Mouse (Mus musculus): ENCODE data around the gene Rfxank. TPM values are rescaled to one million over a fixed set of nuclear protein-coding genes. Genes with fewer than 3 reads are reported as not detected.

Rfxank gene
- polyA plus RNA-seq (2015; fragmentation: Nextera tagmentation; extraction: Ambion mirVana): 6.5 and 7.3 TPM in 2 replicates

DNA sequence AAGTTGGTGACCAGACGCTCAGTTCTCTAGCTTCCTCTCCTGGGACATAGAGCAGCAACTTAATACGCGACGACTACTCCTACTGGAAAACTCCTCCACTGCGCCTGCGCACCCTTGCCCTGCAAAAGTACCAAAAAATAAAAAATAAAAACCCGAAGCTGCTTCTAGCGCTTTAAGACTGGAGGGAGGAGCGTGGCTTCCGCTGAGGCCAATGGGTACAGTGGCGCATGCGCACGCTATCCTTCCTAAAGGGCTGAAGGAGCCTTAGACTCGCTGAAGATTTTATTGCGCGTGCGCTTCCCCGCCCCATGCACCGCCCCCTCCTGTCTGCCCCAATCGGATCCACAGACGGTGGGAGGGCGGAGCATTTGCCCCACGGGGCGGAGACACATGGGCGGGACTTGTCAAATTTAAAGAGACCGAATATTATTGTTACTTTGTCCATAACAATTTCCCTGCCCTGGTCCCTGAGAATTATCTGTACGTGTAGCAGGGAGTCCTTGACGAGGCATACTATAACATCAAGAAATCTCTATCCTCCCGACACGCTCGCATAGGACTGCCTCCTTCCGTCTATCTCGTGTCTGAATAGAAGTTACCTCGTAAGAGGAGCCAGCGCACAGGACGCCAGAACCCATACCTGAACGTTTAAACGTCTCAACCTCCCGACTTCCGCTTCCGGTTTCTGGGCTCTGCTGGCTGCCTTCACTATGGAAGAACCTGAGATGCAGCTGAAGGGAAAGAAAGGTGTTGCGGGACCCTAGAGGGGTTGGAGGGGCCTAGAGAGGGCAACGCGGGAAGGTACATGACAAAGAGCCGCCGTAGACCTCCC, at the start of gene Rfxank, which contains the start of the genes Borcs8 and Mef2b:
TSS of gene Rfxank (minus strand) at position 129 of the 832 bp plus-strand sequence.
TSS of gene Borcs8 (plus strand) at position 474 of the 832 bp plus-strand sequence.
TSS of gene Mef2b (plus strand) at position 686 of the 832 bp plus-strand sequence.
- Histone ChIP-seq H3K4me3 (replicated peaks) (peak within 1 kb of the TSS; percentile 77), H3K4me1 (replicated peaks) (peaks cover 26% of the 10 kb centered on the region), H3K27me3 (no peaks in the 10 kb centered on the region), H3K9me3 (replicated peaks) (no peaks in the 10 kb centered on the region), H3K4me2 (peak within 1 kb of the TSS; percentile 80), H3K36me3 (replicated peaks) (peaks cover 47% of the 10 kb centered on the region), H3K9ac (peak within 1 kb of the TSS; percentile 73), H3K27ac (replicated peaks) (peak within 1 kb of the TSS; percentile 93)
- WGBS (ENCODE audit: insufficient replicate concordance): under 1% methylated on average over 46 of the region's 46 CpGs
- peak; percentile 95 for ATAC-seq (ENCODE audit: insufficient read depth)

DNA sequence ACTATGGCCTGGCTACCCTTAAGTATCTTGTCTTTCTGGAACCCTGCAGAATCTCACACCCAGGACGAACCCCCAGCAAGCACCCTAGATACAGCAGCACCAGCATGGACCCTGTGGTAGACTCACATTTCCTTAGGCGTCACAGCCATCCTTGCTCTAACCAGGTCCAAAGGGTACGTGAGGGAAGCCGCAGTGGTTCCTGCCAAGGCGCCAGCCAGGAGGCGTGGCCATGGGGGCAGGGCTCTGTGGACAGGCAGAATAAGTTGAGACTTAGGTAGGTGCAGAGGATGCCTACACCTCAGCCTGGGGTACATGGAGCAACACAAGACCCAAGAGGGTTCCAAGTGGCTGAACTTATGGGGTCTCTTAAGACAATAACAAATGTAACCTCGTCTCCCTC, 49.8 kb upstream of the Rfxank start:
- no peak for ATAC-seq (ENCODE audit: insufficient read depth)
- H3K9me3 ChIP-seq (replicated peaks): no peaks in the 10 kb centered on the region
- H3K36me3 ChIP-seq (replicated peaks): peaks cover 62% of the 10 kb centered on the region
- 59% methylated on average over 7 of the region's 7 CpGs for WGBS (ENCODE audit: insufficient replicate concordance)
- H3K27ac ChIP-seq (replicated peaks): no peak overlapping the region
- no peaks in the 10 kb centered on the region for H3K27me3 ChIP-seq
- H3K4me1 ChIP-seq (replicated peaks): peaks cover 3% of the 10 kb centered on the region; the same call in 1 of the 2 replicates
- H3K4me2 ChIP-seq: no peak overlapping the region
- no peak overlapping the region for H3K9ac ChIP-seq
- no peak overlapping the region for H3K4me3 ChIP-seq (replicated peaks)

DNA sequence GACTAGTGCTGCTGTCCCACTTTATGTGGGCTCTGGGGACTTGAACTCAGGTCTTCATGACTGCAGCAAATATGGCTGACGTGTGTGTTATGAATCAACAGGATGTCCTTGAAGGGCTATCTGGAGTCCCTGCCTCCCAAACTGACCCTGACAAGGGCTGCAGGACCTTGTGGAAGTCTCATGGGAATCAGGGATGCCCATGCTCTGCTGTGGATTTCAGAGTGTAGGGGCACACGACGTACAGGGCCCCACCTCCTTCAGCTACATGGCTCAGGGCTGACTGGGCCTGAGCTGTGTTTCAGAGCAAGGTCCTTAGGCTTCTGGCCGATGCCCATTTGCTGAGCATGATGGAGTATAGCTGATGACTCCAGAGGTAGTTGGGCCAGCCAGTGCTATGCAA, 44.2 kb upstream of the Rfxank start:
- Histone ChIP-seq H3K27ac (replicated peaks) (no peak overlapping the region), H3K4me2 (no peak overlapping the region), H3K4me1 (replicated peaks) (peaks cover 30% of the 10 kb centered on the region), H3K27me3 (no peaks in the 10 kb centered on the region), H3K9me3 (replicated peaks) (no peaks in the 10 kb centered on the region), H3K36me3 (replicated peaks) (peaks cover 41% of the 10 kb centered on the region), H3K9ac (no peak overlapping the region), H3K4me3 (replicated peaks) (no peak overlapping the region)
- ATAC-seq (ENCODE audit: insufficient read depth): no peak
- WGBS (ENCODE audit: insufficient replicate concordance): 79% methylated on average over 4 of the region's 4 CpGs

DNA sequence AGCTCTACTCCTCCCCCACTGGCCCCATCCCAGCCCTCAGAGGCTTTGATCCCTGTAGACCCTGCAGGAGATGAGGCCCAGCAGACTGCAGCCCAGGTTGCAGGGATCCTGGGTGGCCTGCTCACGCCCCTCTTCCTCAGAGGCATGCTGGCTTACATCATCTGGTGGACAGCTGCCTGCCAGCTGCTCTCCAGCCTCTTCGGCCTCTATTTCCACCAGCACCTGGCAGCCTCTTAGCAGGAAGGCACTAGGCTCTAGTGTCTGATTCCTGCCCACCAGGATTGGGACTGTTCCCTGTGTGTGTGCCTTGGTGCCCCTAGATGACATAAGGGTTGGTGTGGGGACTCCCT, 42.9 kb upstream of the Rfxank start:
- H3K9ac ChIP-seq: peak overlapping the region; percentile 35

DNA sequence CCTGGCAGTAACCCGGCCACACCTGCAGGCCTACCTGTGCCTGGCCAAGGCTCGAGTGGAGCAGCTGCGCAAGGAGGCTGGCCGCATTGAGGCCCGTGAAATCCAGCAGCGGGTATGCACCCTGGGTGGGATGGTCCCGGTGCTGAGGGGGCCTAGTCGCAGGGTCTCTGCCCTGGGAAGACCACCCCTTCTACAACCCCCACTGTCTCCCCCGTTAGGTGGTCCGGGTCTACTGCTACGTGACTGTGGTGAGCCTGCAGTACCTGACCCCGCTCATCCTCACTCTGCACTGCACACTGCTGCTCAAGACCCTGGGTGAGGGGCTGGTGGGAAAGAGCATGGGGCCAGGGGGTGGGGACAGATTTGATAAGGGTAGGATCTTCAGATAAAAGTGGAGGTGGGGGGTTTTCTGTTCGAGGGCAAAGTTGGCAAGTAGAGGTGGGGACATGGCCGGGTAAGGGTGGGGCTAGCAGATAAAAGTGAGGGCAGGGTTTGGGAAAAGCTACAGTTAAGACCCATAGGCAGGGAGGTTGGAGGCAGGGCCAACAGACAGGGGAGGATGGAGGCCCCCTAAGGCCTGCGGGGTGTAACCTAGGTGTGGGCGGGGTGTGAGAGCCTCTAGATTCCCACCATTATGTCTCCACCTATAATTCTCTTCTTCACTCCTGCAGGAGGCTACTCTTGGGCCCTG, 42.4 kb upstream of the Rfxank start:
- Histone ChIP-seq H3K36me3 (replicated peaks) (peaks cover 38% of the 10 kb centered on the region), H3K4me2 (peak overlapping the region; percentile 48), H3K4me3 (replicated peaks) (no peak overlapping the region), H3K27ac (replicated peaks) (peak overlapping the region; percentile 68), H3K9ac (peak overlapping the region; percentile 35; the same call in 1 of the 2 replicates), H3K4me1 (replicated peaks) (peaks cover 30% of the 10 kb centered on the region), H3K9me3 (replicated peaks) (no peaks in the 10 kb centered on the region), H3K27me3 (no peaks in the 10 kb centered on the region)
- WGBS (ENCODE audit: insufficient replicate concordance): 58% methylated on average over 16 of the region's 16 CpGs
- peak; percentile 87 for ATAC-seq (ENCODE audit: insufficient read depth)

More for the DNA sequence above, 42.9 kb upstream of the Rfxank start:
- peak overlapping the region; percentile 68 for H3K27ac ChIP-seq (replicated peaks)
- peak overlapping the region; percentile 48 for H3K4me2 ChIP-seq
- H3K9me3 ChIP-seq (replicated peaks): no peaks in the 10 kb centered on the region
- peaks cover 38% of the 10 kb centered on the region for H3K36me3 ChIP-seq (replicated peaks)
- H3K27me3 ChIP-seq: no peaks in the 10 kb centered on the region
- H3K4me1 ChIP-seq (replicated peaks): peaks cover 30% of the 10 kb centered on the region
- H3K4me3 ChIP-seq (replicated peaks): no peak overlapping the region
- ATAC-seq (ENCODE audit: insufficient read depth): no peak; the same call in 1 of the 2 replicates
- WGBS (ENCODE audit: insufficient replicate concordance): 49% methylated on average over 2 of the region's 2 CpGs

DNA sequence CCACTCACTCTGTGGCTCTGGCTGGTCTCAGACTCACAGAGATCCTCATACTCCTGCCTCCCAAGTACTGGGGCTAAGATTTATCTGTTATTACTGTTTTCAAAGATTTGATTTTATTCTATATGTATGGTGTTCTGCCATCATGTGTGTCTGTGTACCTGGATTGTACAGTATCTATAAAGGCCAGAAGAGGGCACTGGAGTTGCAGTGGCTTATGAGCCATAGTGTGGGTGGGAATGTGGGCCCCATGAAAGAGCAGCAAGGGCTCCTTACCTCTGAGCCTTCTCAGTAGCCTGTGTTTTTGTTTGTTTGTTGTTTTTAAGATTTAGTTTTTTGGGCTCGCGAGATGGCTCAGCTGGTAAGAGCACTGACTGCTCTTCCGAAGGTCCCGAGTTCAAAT, 40.1 kb upstream of the Rfxank start:
- Histone ChIP-seq H3K9me3 (replicated peaks) (no peaks in the 10 kb centered on the region), H3K4me2 (no peak overlapping the region), H3K9ac (no peak overlapping the region), H3K4me1 (replicated peaks) (peaks cover 37% of the 10 kb centered on the region), H3K36me3 (replicated peaks) (peaks cover 33% of the 10 kb centered on the region), H3K4me3 (replicated peaks) (no peak overlapping the region), H3K27me3 (no peaks in the 10 kb centered on the region), H3K27ac (replicated peaks) (0 out of 2 replicates have a peak overlapping the region, but pooled peaks have one; percentile 19)
- ATAC-seq (ENCODE audit: insufficient read depth): no peak
- 89% methylated on average over 4 of the region's 4 CpGs for WGBS (ENCODE audit: insufficient replicate concordance)

DNA sequence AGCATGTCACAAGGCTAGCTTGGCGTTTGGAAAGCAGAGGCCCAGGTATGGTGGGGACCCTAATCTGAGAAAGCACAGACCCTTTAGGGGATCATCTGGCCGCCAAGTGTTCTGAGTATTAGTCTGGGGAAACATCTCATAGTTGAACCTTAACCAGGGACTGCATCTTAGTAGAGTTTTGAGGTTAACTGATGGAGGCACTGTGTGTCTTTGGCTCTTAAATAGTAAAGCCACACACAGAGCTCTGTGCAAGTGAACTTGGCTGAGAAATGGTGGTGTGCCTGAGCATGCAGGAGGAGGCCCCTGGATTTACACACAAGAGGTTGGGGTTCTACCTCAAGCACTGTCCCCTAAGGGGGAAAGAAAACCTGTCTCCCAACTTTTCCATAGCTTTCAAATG, 39.3 kb upstream of the Rfxank start:
- Histone ChIP-seq H3K36me3 (replicated peaks) (peaks cover 33% of the 10 kb centered on the region), H3K27ac (replicated peaks) (no peak overlapping the region), H3K4me2 (no peak overlapping the region), H3K4me1 (replicated peaks) (peaks cover 46% of the 10 kb centered on the region), H3K4me3 (replicated peaks) (no peak overlapping the region), H3K9ac (no peak overlapping the region), H3K9me3 (replicated peaks) (no peaks in the 10 kb centered on the region), H3K27me3 (no peaks in the 10 kb centered on the region)
- ATAC-seq (ENCODE audit: insufficient read depth): no peak
- WGBS (ENCODE audit: insufficient replicate concordance): 74% methylated on average over 2 of the region's 2 CpGs

DNA sequence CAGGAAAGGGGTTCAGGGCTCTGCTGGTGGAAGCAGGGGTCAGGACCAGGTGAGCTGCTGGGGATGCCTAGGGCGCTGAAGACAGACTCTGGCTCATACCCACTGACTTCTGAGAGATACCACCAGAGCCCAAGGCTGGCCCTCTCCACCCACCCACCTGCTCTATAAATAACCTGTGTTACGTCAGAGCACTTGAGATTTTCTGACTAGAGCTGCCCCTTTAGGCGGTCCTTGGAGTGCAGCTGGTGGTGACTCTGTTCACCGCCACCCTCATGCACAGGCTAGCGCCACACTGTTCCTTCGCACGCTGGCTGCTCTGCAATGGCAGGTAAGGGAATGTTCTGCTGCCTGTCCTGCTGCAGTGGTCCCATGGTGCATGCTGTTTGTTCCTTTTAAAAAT, 35.1 kb upstream of the Rfxank start:
- H3K36me3 ChIP-seq (replicated peaks): peaks cover 22% of the 10 kb centered on the region
- no peak for ATAC-seq (ENCODE audit: insufficient read depth)
- H3K27ac ChIP-seq (replicated peaks): peak overlapping the region; percentile 43
- WGBS (ENCODE audit: insufficient replicate concordance): 68% methylated on average over 7 of the region's 7 CpGs
- no peaks in the 10 kb centered on the region for H3K27me3 ChIP-seq
- no peak overlapping the region for H3K9ac ChIP-seq
- H3K4me1 ChIP-seq (replicated peaks): peaks cover 44% of the 10 kb centered on the region
- no peak overlapping the region for H3K4me3 ChIP-seq (replicated peaks)
- H3K4me2 ChIP-seq: peak overlapping the region; percentile 9; the same call in 1 of the 2 replicates
- H3K9me3 ChIP-seq (replicated peaks): no peaks in the 10 kb centered on the region

DNA sequence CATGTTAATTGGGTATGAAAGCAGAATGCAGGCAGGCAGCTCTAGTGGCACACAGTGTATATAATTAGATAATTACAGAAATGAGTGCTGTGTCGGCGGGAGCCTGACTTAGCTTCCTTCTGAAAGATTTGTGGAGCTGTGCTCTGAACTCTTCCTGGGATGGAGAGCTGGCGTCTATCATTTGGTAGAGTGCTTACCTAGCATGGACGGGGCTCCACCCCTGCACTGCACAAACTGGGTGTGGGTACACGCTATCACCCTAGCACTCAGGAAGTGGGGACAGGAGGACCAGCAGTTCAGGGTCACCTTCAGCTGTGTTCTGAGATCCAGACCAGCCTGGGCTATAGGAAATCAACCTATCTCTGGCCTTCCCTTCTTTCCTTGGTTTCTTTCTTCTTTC, 34.4 kb upstream of the Rfxank start:
- H3K9me3 ChIP-seq (replicated peaks): no peaks in the 10 kb centered on the region
- WGBS (ENCODE audit: insufficient replicate concordance): 25% methylated on average over 5 of the region's 5 CpGs
- peak overlapping the region; percentile 71 for H3K4me2 ChIP-seq
- peak overlapping the region; percentile 60; the same call in 1 of the 2 replicates for H3K27ac ChIP-seq (replicated peaks)
- H3K36me3 ChIP-seq (replicated peaks): peaks cover 18% of the 10 kb centered on the region
- H3K4me1 ChIP-seq (replicated peaks): peaks cover 44% of the 10 kb centered on the region
- peak; percentile 40; the same call in 1 of the 2 replicates for ATAC-seq (ENCODE audit: insufficient read depth)
- H3K27me3 ChIP-seq: no peaks in the 10 kb centered on the region
- 0 out of 2 replicates have a peak overlapping the region, but pooled peaks have one; percentile 4 for H3K9ac ChIP-seq
- peak overlapping the region; percentile 66; the same call in 1 of the 2 replicates for H3K4me3 ChIP-seq (replicated peaks)

DNA sequence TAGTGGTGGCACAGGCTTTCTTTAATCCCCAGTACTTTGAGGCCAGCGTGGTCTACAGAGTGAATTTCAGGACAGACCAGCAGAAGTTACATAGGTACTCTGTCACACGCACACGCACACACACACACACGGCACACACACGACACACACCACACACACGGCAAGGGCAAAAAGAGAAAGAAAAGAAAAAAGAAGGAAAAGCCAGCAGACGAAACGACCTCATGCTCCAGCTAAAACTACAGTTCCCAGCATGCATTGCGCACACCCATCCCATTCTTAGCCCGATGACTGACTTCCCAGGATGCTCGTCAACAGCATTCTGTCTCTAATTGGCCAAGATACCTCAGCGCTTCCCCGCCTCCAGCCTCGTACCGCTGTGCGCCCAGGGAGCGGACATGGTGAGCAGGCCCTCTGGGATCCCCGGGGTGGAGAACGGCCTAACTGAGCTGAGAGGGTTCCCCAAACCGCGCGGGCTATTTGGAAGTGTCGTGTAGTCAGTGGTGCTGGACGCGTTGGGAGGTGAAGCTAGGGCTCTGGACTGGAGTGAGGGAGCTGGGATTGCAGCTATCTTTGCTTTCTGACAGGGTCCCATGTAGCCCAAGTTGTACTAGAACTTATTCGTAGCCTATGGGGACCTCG, 33.2 kb upstream of the Rfxank start, which contains the start of gene Tmem161a:
TSS of gene Tmem161a (plus strand) at position 314 of the 639 bp plus-strand sequence.
- Histone ChIP-seq H3K4me1 (replicated peaks) (peaks cover 45% of the 10 kb centered on the region), H3K9ac (peak within 1 kb of the TSS; percentile 67), H3K4me3 (replicated peaks) (peak within 1 kb of the TSS; percentile 66), H3K27ac (replicated peaks) (peak within 1 kb of the TSS; percentile 68), H3K9me3 (replicated peaks) (no peaks in the 10 kb centered on the region), H3K36me3 (replicated peaks) (peaks cover 10% of the 10 kb centered on the region), H3K27me3 (peaks cover 7% of the 10 kb centered on the region), H3K4me2 (peak within 1 kb of the TSS; percentile 71)
- ATAC-seq (ENCODE audit: insufficient read depth): peak; percentile 93
- 2% methylated on average over 27 of the region's 27 CpGs for WGBS (ENCODE audit: insufficient replicate concordance)
